ENCODE assay signal across 8 mouse cellular contexts in genomic region chr4:137664980-137665675, GRCm38 (mm10). TPM values are rescaled to one million over a fixed set of nuclear protein-coding genes. Genes with fewer than 3 reads are reported as not detected.
DNase-seq lines count a peak whose midpoint lies in the region; ATAC-seq and TF ChIP-seq lines count a peak whose summit lies in the region.

No protein-coding gene starts in this region.

- ATAC-seq in forebrain, embryonic 13.5 days = no peak; the same call in 1 of the 2 replicates
- ATAC-seq in limb, embryonic 15.5 days (ENCODE audit: insufficient number of reproducible peaks, low FRiP score, low TSS enrichment, low read depth) = no peak; the same call in 1 of the 2 replicates
- peak; percentile 15; the same call in 1 of the 2 replicates for ATAC-seq in stomach, embryonic 15.5 days (ENCODE audit: insufficient read depth, low FRiP score, low read depth)
- no peak for ATAC-seq in inflammation-experienced regulatory T-cells, adult 6 months

- H3K36me3 ChIP-seq in forebrain, embryonic 13.5 days (ENCODE audit: poor library complexity, severe bottlenecking) = no peaks in the 10 kb centered on the region
- H3K36me3 ChIP-seq in limb, embryonic 15.5 days = no peaks in the 10 kb centered on the region
- no peaks in the 10 kb centered on the region for H3K36me3 ChIP-seq in stomach, embryonic 15.5 days

- peak overlapping the region; percentile 98 for H3K27ac ChIP-seq in layer of hippocampus, adult 2 months
- H3K27ac ChIP-seq in forebrain, embryonic 13.5 days = no peak overlapping the region
- no peak overlapping the region for H3K27ac ChIP-seq in limb, embryonic 15.5 days
- no peak overlapping the region for H3K27ac ChIP-seq in stomach, embryonic 15.5 days

- H3K27me3 ChIP-seq in forebrain, embryonic 13.5 days = peaks cover 19% of the 10 kb centered on the region
- H3K27me3 ChIP-seq in limb, embryonic 15.5 days = peaks cover 41% of the 10 kb centered on the region
- H3K27me3 ChIP-seq in stomach, embryonic 15.5 days (replicated peaks) = peaks cover 22% of the 10 kb centered on the region

- WGBS in forebrain, embryonic 13.5 days = 13% methylated on average over 14 of the region's 15 CpGs
- WGBS in limb, embryonic 15.5 days = 15% methylated on average over 15 of the region's 15 CpGs
- WGBS in stomach, embryonic 15.5 days = 12% methylated on average over 15 of the region's 15 CpGs

- TF ChIP-seq CTCF in layer of hippocampus, adult 2 months (conservative IDR thresholded peaks at IDR 0.05) = no peak

- no peaks in the 10 kb centered on the region for H3K9me3 ChIP-seq in forebrain, embryonic 13.5 days (replicated peaks)
- no peaks in the 10 kb centered on the region for H3K9me3 ChIP-seq in limb, embryonic 15.5 days
- no peaks in the 10 kb centered on the region for H3K9me3 ChIP-seq in stomach, embryonic 15.5 days

- H3K4me3 ChIP-seq in layer of hippocampus, adult 2 months = peak overlapping the region; percentile 87
- H3K4me3 ChIP-seq in forebrain, embryonic 13.5 days = peak overlapping the region; percentile 57
- peak overlapping the region; percentile 55 for H3K4me3 ChIP-seq in limb, embryonic 15.5 days
- peak overlapping the region; percentile 52 for H3K4me3 ChIP-seq in stomach, embryonic 15.5 days (replicated peaks)

- peak overlapping the region; percentile 93 for H3K4me2 ChIP-seq in forebrain, embryonic 13.5 days
- H3K4me2 ChIP-seq in limb, embryonic 15.5 days = peak overlapping the region; percentile 97
- peak overlapping the region; percentile 92 for H3K4me2 ChIP-seq in stomach, embryonic 15.5 days

- no peak for DNase-seq in layer of hippocampus, adult 2 months (ENCODE audit: low spot score in 2 of 2)
- DNase-seq in layer of hippocampus, adult 9-10 months (ENCODE audit: low spot score) = no peak
- DNase-seq in cerebellum, adult 11 months = peak; percentile 63
- DNase-seq in thymus, postnatal 4 days = no peak

- peak overlapping the region; percentile 78 for H3K9ac ChIP-seq in forebrain, embryonic 13.5 days
- peak overlapping the region; percentile 40 for H3K9ac ChIP-seq in limb, embryonic 15.5 days
- peak overlapping the region; percentile 31; the same call in 1 of the 2 replicates for H3K9ac ChIP-seq in stomach, embryonic 15.5 days

- H3K4me1 ChIP-seq in forebrain, embryonic 13.5 days = peaks cover 57% of the 10 kb centered on the region
- H3K4me1 ChIP-seq in limb, embryonic 15.5 days = peaks cover 29% of the 10 kb centered on the region
- H3K4me1 ChIP-seq in stomach, embryonic 15.5 days = peaks cover 11% of the 10 kb centered on the region; the same call in 1 of the 2 replicates

RNA-seq across cellular contexts. Expression of gene Rap1gap, which starts 0.6 kb away (rescaled TPM):
- total RNA-seq in layer of hippocampus, adult 2 months (2021) = 100 to 1,000 TPM; 281 to 291 TPM
- 11.8 and 16.5 TPM in 2 replicates for polyA plus RNA-seq in forebrain, embryonic 13.5 days (2015; fragmentation: Nextera tagmentation; extraction: Ambion mirVana)
- polyA plus RNA-seq in limb, embryonic 15.5 days (2015; fragmentation: Nextera tagmentation; extraction: Ambion mirVana) = 7.7 TPM in 2 replicates
- polyA plus RNA-seq in stomach, embryonic 15.5 days (2015; fragmentation: Nextera tagmentation; extraction: Ambion mirVana) = 59.1 and 73.0 TPM in 2 replicates
- polyA plus RNA-seq in inflammation-experienced regulatory T-cells, adult 6 months (2017; shearing (Covaris generic)) = 1 to 10 TPM in 2 of 3 experiments, under 1 TPM in 1; 0.45 to 2.3 (median 1.9) TPM
